Comparison of ENCODE assay signal across 21 mouse cellular contexts in genomic region chr2:96853797-96854196, GRCm38 (mm10).
A peak's percentile ranks its signal among the peaks of the same experiment; 100 is the strongest.
DNase-seq lines count a peak whose midpoint lies in the region; ATAC-seq and TF ChIP-seq lines count a peak whose summit lies in the region.
"Had no signal": no experiment of that assay in that cellular context is flagged by ENCODE, and none has a peak within 500 bp of the region (broad histone marks: within the 10 kb centered on the region; RNA-seq: fewer than 3 reads in every experiment).

No protein-coding gene starts in this region.

- peak; percentile 72 for ATAC-seq in frontal cortex, adult (ENCODE audit: low TSS enrichment)
- ATAC-seq: activated CD4-positive, CD25-positive, alpha-beta regulatory T cell, adult 4 months; CD4-positive, CD25-positive, alpha-beta regulatory T cell, adult 4 months; Patski had no signal

- H3K27ac ChIP-seq in left cerebral cortex, adult 2 months = peak overlapping the region; percentile 61

- H3K4me3 ChIP-seq in left cerebral cortex, adult 2 months = no peak overlapping the region

- intact Hi-C loops in left cerebral cortex, adult 2 months (cut with DNase I) = loop anchor here (5.0 to 10.0 kb wide), 3 partner anchors 136 to 301 kb away; no protein-coding TSS in a partner anchor

- no peak for DNase-seq in frontal cortex, postnatal 10 days (ENCODE audit: low spot score in 2 of 2)
- peak; percentile 8 to 48 for DNase-seq in frontal cortex, adult 2 months (ENCODE audit: extremely low spot score in 1 of 2, low spot score in 1 of 2)
- DNase-seq in frontal cortex, postnatal 14 days (ENCODE audit: low spot score in 2 of 2) = no peak
- DNase-seq in left cerebral cortex, adult 2 months (ENCODE audit: extremely low spot score in 1 of 2, low spot score in 2 of 2) = no peak
- DNase-seq in left cerebral cortex, adult 18-20 months (ENCODE audit: low spot score in 2 of 2) = no peak
- DNase-seq in brain, adult 2 months (ENCODE audit: low read depth, low spot score) = peak; percentile 26
- no peak for DNase-seq in heart, adult 18-20 months
- DNase-seq: adrenal gland, adult 2 months; adrenal gland, adult 8-10 months; adrenal gland, postnatal 10 days; adrenal gland, postnatal 14 days; adrenal gland, postnatal 25 days; adrenal gland, postnatal 36 days; B cell, adult 2 months; cerebellum, adult 11 months; cerebellum, adult 11-12 months; cerebellum, adult 18-20 months had no signal

- no peak for TF ChIP-seq CTCF in left cerebral cortex, adult 2 months (IDR thresholded peaks at IDR 0.05)

Comparison
In these comparisons a context has a peak if more than half of its experiments do, and no peak if none do; other contexts are left out.
1. DNase-seq: peak in frontal cortex, adult 2 months (2 of 2) and brain, adult 2 months (single experiment); none in frontal cortex, postnatal 10 days (0 of 2), frontal cortex, postnatal 14 days (0 of 2), left cerebral cortex, adult 2 months (0 of 2), left cerebral cortex, adult 18-20 months (0 of 2) and heart, adult 18-20 months (0 of 2).